Mouse (Mus musculus): Measurements from ENCODE around the gene Mcrip2. TPM values are rescaled to one million over a fixed set of nuclear protein-coding genes. Genes with fewer than 3 reads are reported as not detected.
A peak's percentile ranks its signal among the peaks of the same experiment; 100 is the strongest.

Gene Mcrip2
- polyA plus RNA-seq, 2 experiments, result 22.1 to 44.9 TPM

DNA sequence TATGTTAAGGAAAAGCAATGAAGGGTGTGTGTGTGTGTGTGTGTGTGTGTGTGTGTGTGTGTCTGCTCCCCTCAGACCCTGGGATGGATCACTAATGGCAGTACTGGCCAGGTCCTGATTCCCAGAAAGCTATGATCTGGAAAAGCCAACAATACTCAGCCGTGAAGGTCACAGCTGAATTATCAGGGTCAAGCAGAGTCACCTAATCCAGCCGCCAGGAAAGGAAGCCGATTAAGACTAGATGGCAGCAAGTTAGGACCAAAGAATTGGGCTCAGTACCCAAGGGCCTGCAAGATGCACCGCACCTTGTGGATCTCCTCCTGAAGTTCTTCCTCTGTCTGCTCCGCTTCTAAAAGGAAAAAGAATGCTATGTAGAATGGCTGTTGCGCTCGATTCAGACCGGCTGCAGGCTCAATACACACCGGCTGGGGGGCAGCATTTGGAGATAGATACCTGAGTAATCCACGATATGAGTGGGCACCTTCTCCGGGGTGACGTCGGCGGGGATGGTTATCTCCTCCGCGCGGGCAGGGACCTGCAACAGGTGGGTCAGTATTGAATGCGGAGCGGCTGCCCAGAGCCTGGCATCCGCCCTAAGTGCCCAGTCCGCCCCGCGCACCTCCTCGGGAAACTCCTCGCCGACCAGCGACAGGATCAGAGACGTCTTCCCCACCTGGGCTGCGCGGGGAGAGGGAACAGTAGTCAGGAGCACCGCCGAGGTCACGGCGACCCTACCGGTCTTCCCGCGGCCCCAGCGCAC is 24.7 kb downstream of the Mcrip2 start:
- H3K4me2 ChIP-seq (ENCODE audit: low read depth), result peak overlapping the region; percentile 85
- peak overlapping the region; percentile 70 to 75 for H3K4me3 ChIP-seq (ENCODE audit: insufficient read depth in 1 of 2, low read depth in 2 of 2, low read length in 2 of 2)
- ATAC-seq (ENCODE audit: insufficient read depth) (peak; percentile 63), DNase-seq (ENCODE audit: low read depth in 3 of 3, low spot score in 3 of 3) (no peak)
- H3K27me3 ChIP-seq (ENCODE audit: control insufficient read depth, insufficient read depth, low read length), result no peaks in the 10 kb centered on the region
- TF ChIP-seq EP300 (IDR thresholded peaks at IDR 0.05; ENCODE audit: low read depth), result no peak
- peak; percentile 13; the same call in 1 of the 2 replicates for TF ChIP-seq CTCF (IDR thresholded peaks at IDR 0.05; ENCODE audit: low read depth)
- H3K4me1 ChIP-seq (replicated peaks; ENCODE audit: control insufficient read depth in 2 of 2, insufficient read depth in 2 of 2, low read length in 1 of 2), result peaks cover 13 to 15% of the 10 kb centered on the region in 2 experiments
- no peaks in the 10 kb centered on the region for H3K9me3 ChIP-seq (ENCODE audit: control insufficient read depth, low read length)
- peak overlapping the region; percentile 74 for H3K9ac ChIP-seq (replicated peaks)
- WGBS (ENCODE audit: insufficient replicate concordance), result 2% methylated on average over 36 of the region's 38 CpGs
- peak overlapping the region; percentile 43 for H3K27ac ChIP-seq
- H3K36me3 ChIP-seq (replicated peaks; ENCODE audit: control insufficient read depth, insufficient read depth, low read depth), result peaks cover 34% of the 10 kb centered on the region

DNA sequence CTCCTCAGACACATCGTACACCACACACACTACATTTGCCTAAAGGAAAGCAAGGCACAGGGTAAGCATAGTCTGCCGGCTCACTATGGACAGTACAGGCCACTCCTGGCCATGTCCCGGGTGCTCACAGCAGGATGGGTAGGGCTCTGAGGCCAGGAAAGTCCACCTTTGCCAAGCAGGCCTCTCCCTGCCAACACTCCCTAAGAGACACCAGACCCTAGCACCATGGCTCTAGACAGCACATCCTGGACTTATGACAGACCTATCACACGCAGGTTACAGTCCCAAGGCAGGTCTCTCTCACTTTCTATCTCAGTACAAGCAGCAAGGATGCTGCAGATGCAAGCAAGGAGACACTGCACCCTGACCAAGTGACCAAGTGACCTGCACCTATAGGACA is 25.4 kb downstream of the Mcrip2 start:
- Histone ChIP-seq H3K4me1 (replicated peaks; ENCODE audit: control insufficient read depth in 2 of 2, insufficient read depth in 2 of 2, low read length in 1 of 2) (peaks cover 13 to 15% of the 10 kb centered on the region in 2 experiments), H3K27ac (peak overlapping the region; percentile 43), H3K4me3 (ENCODE audit: insufficient read depth in 1 of 2, low read depth in 2 of 2, low read length in 2 of 2) (peak overlapping the region; percentile 70 to 75), H3K9me3 (ENCODE audit: control insufficient read depth, low read length) (no peaks in the 10 kb centered on the region), H3K27me3 (ENCODE audit: control insufficient read depth, insufficient read depth, low read length) (no peaks in the 10 kb centered on the region), H3K9ac (replicated peaks) (peak overlapping the region; percentile 74), H3K4me2 (ENCODE audit: low read depth) (peak overlapping the region; percentile 85), H3K36me3 (replicated peaks; ENCODE audit: control insufficient read depth, insufficient read depth, low read depth) (peaks cover 36% of the 10 kb centered on the region)
- TF ChIP-seq CTCF (IDR thresholded peaks at IDR 0.05; ENCODE audit: low read depth) (no peak), EP300 (IDR thresholded peaks at IDR 0.05; ENCODE audit: low read depth) (no peak)
- 86% methylated on average over 4 of the region's 4 CpGs for WGBS (ENCODE audit: insufficient replicate concordance)
- ATAC-seq (ENCODE audit: insufficient read depth), result no peak
- no peak for DNase-seq (ENCODE audit: low read depth in 3 of 3, low spot score in 3 of 3)

DNA sequence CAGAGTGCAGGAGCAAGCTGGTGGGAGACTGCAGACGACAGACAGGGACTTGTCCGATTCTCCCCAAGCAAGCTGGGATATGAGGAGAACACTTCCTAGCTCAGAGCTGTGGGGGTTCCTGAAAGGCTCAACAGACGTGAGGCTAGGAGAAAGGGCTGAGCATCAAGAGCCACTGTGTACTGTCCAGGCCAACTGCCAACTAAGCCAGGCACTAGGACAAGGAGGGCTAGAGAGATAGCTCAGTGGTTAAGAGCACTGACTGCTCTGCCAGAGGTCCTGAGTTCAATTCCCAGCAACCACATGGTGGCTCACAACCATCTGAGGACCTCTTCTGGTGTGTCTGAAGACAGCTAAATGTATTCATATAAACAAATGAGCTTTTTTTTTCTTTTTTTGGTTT is 26.1 kb downstream of the Mcrip2 start:
- H3K9me3 ChIP-seq (ENCODE audit: control insufficient read depth, low read length), result no peaks in the 10 kb centered on the region
- H3K4me2 ChIP-seq (ENCODE audit: low read depth), result no peak overlapping the region; the same call in 1 of the 2 replicates
- 80% methylated on average over 3 of the region's 3 CpGs for WGBS (ENCODE audit: insufficient replicate concordance)
- TF ChIP-seq EP300 (IDR thresholded peaks at IDR 0.05; ENCODE audit: low read depth) (no peak), CTCF (IDR thresholded peaks at IDR 0.05; ENCODE audit: low read depth) (0 out of 2 replicates have a peak, but pooled peaks have one; percentile 1)
- no peak for DNase-seq (ENCODE audit: low read depth in 3 of 3, low spot score in 3 of 3)
- no peak for ATAC-seq (ENCODE audit: insufficient read depth)
- no peak overlapping the region for H3K4me3 ChIP-seq (ENCODE audit: insufficient read depth in 1 of 2, low read depth in 2 of 2, low read length in 2 of 2)
- H3K9ac ChIP-seq (replicated peaks), result no peak overlapping the region
- H3K27me3 ChIP-seq (ENCODE audit: control insufficient read depth, insufficient read depth, low read length), result no peaks in the 10 kb centered on the region
- peaks cover 34% of the 10 kb centered on the region for H3K36me3 ChIP-seq (replicated peaks; ENCODE audit: control insufficient read depth, insufficient read depth, low read depth)
- no peak overlapping the region for H3K27ac ChIP-seq
- H3K4me1 ChIP-seq (replicated peaks; ENCODE audit: control insufficient read depth in 2 of 2, insufficient read depth in 2 of 2, low read length in 1 of 2), result peaks cover 13 to 16% of the 10 kb centered on the region in 2 experiments

DNA sequence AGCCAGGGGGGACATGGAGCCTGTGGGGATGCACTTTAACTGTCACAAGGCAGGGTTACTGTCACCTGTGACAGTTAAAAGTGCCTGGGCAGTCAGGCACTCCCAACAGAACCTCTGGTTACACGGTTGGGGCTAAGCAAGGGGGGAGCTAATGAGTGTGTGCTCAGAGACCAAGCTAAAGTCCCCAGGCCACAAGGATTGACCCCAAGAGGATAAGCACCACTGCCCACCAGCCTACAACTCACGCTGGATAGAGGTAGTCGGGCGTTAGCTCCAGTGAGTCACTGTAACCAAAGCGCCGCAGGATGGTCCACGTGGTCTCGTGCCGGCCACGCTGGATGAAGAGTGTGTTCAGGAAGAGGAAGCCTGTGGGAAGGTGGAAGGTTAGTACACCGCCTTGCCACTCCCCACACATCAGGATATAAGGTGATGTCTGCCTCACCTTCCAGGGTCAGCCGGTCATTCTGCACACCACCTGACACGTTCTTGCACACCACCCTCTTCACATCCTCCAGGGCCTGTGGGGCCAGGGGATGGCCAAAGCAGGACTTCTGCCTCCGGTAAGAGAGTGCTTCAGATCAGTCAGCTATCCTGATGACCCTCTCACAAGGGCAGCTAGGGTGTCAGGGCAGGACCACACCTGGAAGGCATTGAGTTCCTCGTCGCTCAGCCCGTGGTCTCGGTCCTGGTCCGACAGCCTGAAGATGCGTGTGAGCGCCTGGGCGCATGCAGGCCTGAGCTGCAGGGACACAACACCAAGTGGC is 27.3 kb downstream of the Mcrip2 start, which contains the start of gene Gm20683:
Gene Gm20683 (minus strand): TSS at position 647 of the 764 bp plus-strand sequence.
- DNase-seq (ENCODE audit: low read depth in 3 of 3, low spot score in 3 of 3) (no peak), ATAC-seq (ENCODE audit: insufficient read depth) (no peak)
- H3K9ac ChIP-seq (replicated peaks), result no peak within 1 kb of the TSS
- H3K27ac ChIP-seq, result no peak within 1 kb of the TSS
- no peak within 1 kb of the TSS for H3K4me3 ChIP-seq (ENCODE audit: insufficient read depth in 1 of 2, low read depth in 2 of 2, low read length in 2 of 2)
- no peaks in the 10 kb centered on the region for H3K9me3 ChIP-seq (ENCODE audit: control insufficient read depth, low read length)
- 93% methylated on average over 22 of the region's 22 CpGs for WGBS (ENCODE audit: insufficient replicate concordance)
- no peak for TF ChIP-seq EP300 (IDR thresholded peaks at IDR 0.05; ENCODE audit: low read depth)
- TF ChIP-seq CTCF (IDR thresholded peaks at IDR 0.05; ENCODE audit: low read depth), result no peak
- H3K4me1 ChIP-seq (replicated peaks; ENCODE audit: control insufficient read depth in 2 of 2, insufficient read depth in 2 of 2, low read length in 1 of 2), result peaks cover 16 to 19% of the 10 kb centered on the region in 2 experiments
- H3K4me2 ChIP-seq (ENCODE audit: low read depth), result no peak within 1 kb of the TSS; the same call in 1 of the 2 replicates
- H3K36me3 ChIP-seq (replicated peaks; ENCODE audit: control insufficient read depth, insufficient read depth, low read depth), result peaks cover 32% of the 10 kb centered on the region
- no peaks in the 10 kb centered on the region for H3K27me3 ChIP-seq (ENCODE audit: control insufficient read depth, insufficient read depth, low read length)

DNA sequence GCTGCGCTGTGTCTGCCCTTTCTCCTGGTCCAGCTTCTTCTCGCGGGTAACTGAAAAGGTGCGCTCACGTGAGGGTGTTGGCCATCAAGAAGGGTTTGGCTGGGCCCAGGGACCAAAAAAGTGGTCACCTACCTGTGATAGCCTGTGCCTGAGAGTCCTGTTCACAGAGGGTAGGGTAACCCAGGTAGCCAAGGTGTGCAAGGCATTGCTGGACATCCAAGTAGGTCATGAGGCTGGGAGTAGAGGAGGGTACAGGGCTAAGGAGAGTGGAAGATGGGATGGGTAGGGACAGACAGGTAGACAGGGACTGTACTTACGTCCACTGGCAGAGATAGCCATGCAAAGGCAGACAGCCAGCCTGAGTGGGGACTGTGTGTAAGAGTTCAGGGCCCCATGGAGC is 28.0 kb downstream of the Mcrip2 start:
- DNase-seq (ENCODE audit: low read depth in 3 of 3, low spot score in 3 of 3) (no peak), ATAC-seq (ENCODE audit: insufficient read depth) (no peak)
- H3K9me3 ChIP-seq (ENCODE audit: control insufficient read depth, low read length), result no peaks in the 10 kb centered on the region
- peaks cover 32% of the 10 kb centered on the region for H3K36me3 ChIP-seq (replicated peaks; ENCODE audit: control insufficient read depth, insufficient read depth, low read depth)
- peaks cover 16 to 19% of the 10 kb centered on the region in 2 experiments for H3K4me1 ChIP-seq (replicated peaks; ENCODE audit: control insufficient read depth in 2 of 2, insufficient read depth in 2 of 2, low read length in 1 of 2)
- H3K27ac ChIP-seq, result no peak overlapping the region
- WGBS (ENCODE audit: insufficient replicate concordance), result 91% methylated on average over 6 of the region's 6 CpGs
- TF ChIP-seq EP300 (IDR thresholded peaks at IDR 0.05; ENCODE audit: low read depth), result no peak
- TF ChIP-seq CTCF (IDR thresholded peaks at IDR 0.05; ENCODE audit: low read depth), result no peak
- H3K4me2 ChIP-seq (ENCODE audit: low read depth), result no peak overlapping the region
- no peaks in the 10 kb centered on the region for H3K27me3 ChIP-seq (ENCODE audit: control insufficient read depth, insufficient read depth, low read length)
- no peak overlapping the region for H3K9ac ChIP-seq (replicated peaks)
- H3K4me3 ChIP-seq (ENCODE audit: insufficient read depth in 1 of 2, low read depth in 2 of 2, low read length in 2 of 2), result no peak overlapping the region

All from liver, embryonic 14.5 days (tissue).